Mouse (Mus musculus) heart, embryonic 11.5 days (tissue): ENCODE measurements around the gene Amdhd2. TPM values are rescaled to one million over a fixed set of nuclear protein-coding genes. Genes with fewer than 3 reads are reported as not detected.
A peak's percentile ranks its signal among the peaks of the same experiment; 100 is the strongest.

ENCODE experiments used
- ATAC-seq: fragments of 200-750 bp; cut with Nextera tagmentation; replicated peaks from 2 replicates; pipeline ENCODE4 v1.8.0; 2017; ENCODE audit warnings: moderate library complexity; ENCODE audit not compliant: insufficient number of reproducible peaks, low FRiP score, low TSS enrichment
- H3K27ac ChIP-seq: fragments of 300-500 bp; sonication (generic); 2 replicates; pipeline ENCODE4 v1.5.1; 2014; ENCODE audit warnings: mild to moderate bottlenecking, low read depth, low read length
- H3K27me3 ChIP-seq: fragments of 300-500 bp; sonication (generic); 2 replicates; pipeline ENCODE4 v1.6.1; 2014; ENCODE audit warnings: mild to moderate bottlenecking, low read length, mixed read lengths; ENCODE audit not compliant: control insufficient read depth, insufficient read depth
- H3K36me3 ChIP-seq: fragments of 300-500 bp; sonication (generic); 2 replicates; pipeline ENCODE4 v1.6.1; 2014; ENCODE audit warnings: mild to moderate bottlenecking, low read length, moderate library complexity, mixed read lengths; ENCODE audit not compliant: control insufficient read depth, insufficient read depth
- H3K4me1 ChIP-seq: fragments of 300-500 bp; sonication (generic); 2 replicates; pipeline ENCODE4 v1.6.1; 2014; ENCODE audit warnings: low read length; ENCODE audit not compliant: control insufficient read depth, insufficient read depth
- H3K4me2 ChIP-seq: fragments of 300-500 bp; sonication (generic); 2 replicates; pipeline ENCODE4 v1.6.1; 2014; ENCODE audit warnings: mild to moderate bottlenecking, moderate library complexity
- H3K4me3 ChIP-seq: fragments of 300-500 bp; sonication (generic); 2 replicates; pipeline ENCODE4 v1.5.1; 2014; ENCODE audit warnings: low read depth, low read length
- H3K9ac ChIP-seq: fragments of 300-500 bp; sonication (generic); 2 replicates; pipeline ENCODE4 v1.6.1; 2014; ENCODE audit warnings: mild to moderate bottlenecking, low read depth, low read length, moderate library complexity
- H3K9me3 ChIP-seq: fragments of 300-500 bp; sonication (generic); replicated peaks from 2 replicates; pipeline ENCODE4 v1.6.1; 2016; ENCODE audit warnings: low read length; ENCODE audit not compliant: control insufficient read depth
- WGBS: fragments of 180-500 bp; shearing (Covaris S2); extraction: QIAGEN DNeasy Blood & Tissue Kit; methylation state at CpG from one replicate; pipeline ENCODE4 v1.1.7; 2014; ENCODE audit not compliant: insufficient replicate concordance; 5-methylcytosine and 5-hydroxymethylcytosine counted together
- polyA plus RNA-seq: library from polyadenylated mRNA; unstranded; fragments of >200 nt; fragmentation: Nextera tagmentation; extraction: Ambion mirVana; gene quantifications from 2 replicates; pipeline ENCODE4 v1.2.1, GENCODE M21; 2014

Gene Amdhd2
- polyA plus RNA-seq, 1 experiment from 2014 or later, result 31.0 TPM

DNA sequence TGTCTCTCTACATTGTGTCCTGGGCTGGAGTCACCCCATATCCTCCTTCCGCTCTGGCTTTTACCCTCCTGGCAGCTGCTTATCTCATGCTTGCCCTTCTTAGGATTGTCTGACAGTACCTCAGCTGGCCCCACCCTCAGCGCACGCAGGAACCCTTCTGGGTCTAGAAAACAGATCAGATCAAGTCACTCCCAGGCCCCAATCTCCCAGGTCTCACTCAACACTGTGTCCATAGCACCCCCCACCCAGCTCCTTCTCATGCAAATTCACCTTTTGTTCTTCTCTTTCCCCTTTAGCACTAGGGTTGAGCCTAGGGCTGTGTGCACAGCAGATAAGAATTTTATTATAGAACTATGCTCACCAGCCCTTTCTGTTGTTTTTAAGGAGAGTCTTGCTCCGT lies 39.5 kb upstream of the Amdhd2 start:
- no peak overlapping the region for H3K9ac ChIP-seq
- H3K36me3 ChIP-seq, result no peaks in the 10 kb centered on the region
- WGBS, result 25% methylated on average over 4 of the region's 4 CpGs
- ATAC-seq, result no peak
- H3K27ac ChIP-seq, result peak overlapping the region; percentile 29; the same call in 1 of the 2 replicates
- H3K27me3 ChIP-seq, result peaks cover 20% of the 10 kb centered on the region
- H3K4me3 ChIP-seq, result no peak overlapping the region
- no peaks in the 10 kb centered on the region for H3K9me3 ChIP-seq
- peak overlapping the region; percentile 23 for H3K4me2 ChIP-seq
- peaks cover 63% of the 10 kb centered on the region for H3K4me1 ChIP-seq

DNA sequence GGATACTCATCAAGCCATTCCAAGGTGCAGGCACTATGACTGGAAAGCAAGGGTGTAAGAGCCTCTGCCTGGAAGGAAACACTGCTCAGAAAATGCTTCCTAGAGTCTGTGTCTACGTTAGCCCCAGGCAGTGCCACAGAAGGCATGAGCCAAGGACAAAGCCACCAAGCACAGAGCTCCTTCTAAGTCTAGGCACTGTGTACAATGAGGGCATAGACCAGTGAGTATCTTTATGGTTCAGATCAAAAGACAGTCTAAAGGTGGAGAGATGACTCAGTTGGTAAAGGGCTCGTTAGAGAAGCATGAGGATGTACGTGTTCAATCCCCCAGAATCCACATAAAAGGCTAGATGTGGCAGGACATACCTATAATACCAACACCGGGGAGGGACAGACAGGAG lies 37.5 kb upstream of the Amdhd2 start:
- 69% methylated on average over 4 of the region's 4 CpGs for WGBS
- Histone ChIP-seq H3K27ac (no peak overlapping the region), H3K4me1 (peaks cover 59% of the 10 kb centered on the region)

DNA sequence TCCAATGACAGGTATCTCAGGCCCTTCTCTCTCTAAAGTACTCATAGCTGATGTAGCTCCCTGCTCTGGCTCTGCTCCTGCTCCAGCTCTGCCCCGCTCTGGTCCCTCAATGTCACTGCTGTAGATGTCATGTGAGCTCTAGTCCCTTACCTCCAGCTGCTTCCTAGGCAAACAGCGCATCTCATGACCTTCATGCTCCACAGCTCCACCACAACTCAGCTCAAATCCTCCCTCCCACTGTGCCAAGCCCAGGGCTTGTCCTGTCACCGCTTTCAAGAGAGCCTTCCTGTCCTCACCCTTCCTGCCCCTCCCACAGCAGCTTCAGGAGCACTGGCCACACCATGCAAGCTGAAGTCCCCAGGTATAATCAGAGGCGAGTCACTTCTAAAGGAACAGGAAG lies 36.2 kb upstream of the Amdhd2 start:
- Histone ChIP-seq H3K36me3 (no peaks in the 10 kb centered on the region), H3K27me3 (no peaks in the 10 kb centered on the region), H3K9me3 (no peaks in the 10 kb centered on the region), H3K4me2 (no peak overlapping the region), H3K4me3 (no peak overlapping the region), H3K9ac (no peak overlapping the region), H3K27ac (no peak overlapping the region), H3K4me1 (peaks cover 60% of the 10 kb centered on the region)
- no peak for ATAC-seq
- WGBS, result 32% methylated on average over 4 of the region's 4 CpGs

More for the DNA sequence above, 37.5 kb upstream of the Amdhd2 start:
- H3K36me3 ChIP-seq, result no peaks in the 10 kb centered on the region
- H3K4me3 ChIP-seq, result no peak overlapping the region
- H3K27me3 ChIP-seq, result peaks cover 3% of the 10 kb centered on the region
- H3K4me2 ChIP-seq, result no peak overlapping the region
- ATAC-seq, result no peak
- no peaks in the 10 kb centered on the region for H3K9me3 ChIP-seq
- no peak overlapping the region for H3K9ac ChIP-seq

DNA sequence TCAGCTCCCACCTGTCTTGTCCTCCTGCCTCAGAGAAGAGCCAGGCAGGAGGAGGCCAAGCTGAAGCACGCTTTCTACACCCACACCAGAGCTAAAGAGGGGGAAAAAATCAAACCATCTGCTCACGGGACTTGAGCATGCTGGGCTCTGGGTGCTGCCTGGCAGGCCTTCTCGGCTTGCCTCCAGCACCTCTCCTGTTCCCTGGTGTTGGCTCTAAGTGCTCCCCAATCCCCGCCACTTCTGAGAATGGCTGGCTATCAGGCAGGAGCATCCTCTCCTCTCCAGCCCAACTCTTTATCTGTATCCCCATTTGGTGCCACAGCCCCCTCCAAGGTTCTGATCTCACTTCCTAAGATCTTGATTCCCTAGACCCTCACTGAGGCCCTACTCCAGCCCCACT lies 35.7 kb upstream of the Amdhd2 start:
- H3K4me1 ChIP-seq, result peaks cover 58% of the 10 kb centered on the region
- H3K9ac ChIP-seq, result no peak overlapping the region
- no peaks in the 10 kb centered on the region for H3K9me3 ChIP-seq
- no peak overlapping the region for H3K4me3 ChIP-seq
- ATAC-seq, result no peak
- WGBS, result 68% methylated on average over 4 of the region's 4 CpGs
- no peaks in the 10 kb centered on the region for H3K27me3 ChIP-seq
- H3K4me2 ChIP-seq, result no peak overlapping the region
- no peaks in the 10 kb centered on the region for H3K36me3 ChIP-seq
- H3K27ac ChIP-seq, result no peak overlapping the region

DNA sequence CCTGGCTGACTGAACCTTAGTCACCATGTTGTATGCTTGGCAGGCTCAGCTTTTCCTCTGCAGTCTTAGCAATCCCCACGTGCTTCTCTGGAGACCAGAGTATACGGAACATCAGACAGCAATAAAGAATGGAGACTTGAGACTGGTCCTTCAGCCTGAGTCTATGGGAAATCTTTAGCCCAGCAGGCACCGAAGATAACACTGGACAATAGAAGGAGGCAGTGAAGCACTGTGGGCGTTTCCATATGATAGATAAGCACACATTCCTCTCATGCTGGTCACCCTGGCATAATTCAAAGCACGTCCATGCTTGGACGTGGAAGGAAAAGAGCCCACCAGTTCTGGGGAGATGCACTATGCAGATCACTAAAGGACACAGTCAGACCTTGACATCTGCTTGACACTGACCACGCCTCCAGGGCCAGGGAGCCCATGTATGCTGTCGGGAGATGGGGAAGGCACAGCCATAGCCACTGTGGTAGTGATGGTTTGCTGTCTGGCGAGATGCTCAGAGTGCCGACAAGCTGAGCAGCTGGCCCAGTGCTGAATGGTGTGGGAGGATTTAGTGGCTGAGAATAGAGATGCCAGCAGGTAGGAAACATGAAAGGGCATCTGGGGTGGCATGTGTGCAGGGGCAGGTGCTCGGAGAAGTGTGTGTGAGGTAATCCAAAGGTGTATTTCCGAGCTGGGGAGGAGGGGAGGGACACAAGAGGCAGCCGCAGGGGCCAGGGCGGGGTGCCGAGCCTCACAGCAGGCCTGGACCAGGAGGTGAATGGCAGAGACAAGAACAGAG lies 33.7 kb upstream of the Amdhd2 start:
- Histone ChIP-seq H3K4me3 (no peak overlapping the region), H3K4me1 (peaks cover 54% of the 10 kb centered on the region), H3K4me2 (peak overlapping the region; percentile 17; the same call in 1 of the 2 replicates), H3K27ac (no peak overlapping the region), H3K27me3 (no peaks in the 10 kb centered on the region), H3K9me3 (no peaks in the 10 kb centered on the region), H3K9ac (0 out of 2 replicates have a peak overlapping the region, but pooled peaks have one; percentile 18), H3K36me3 (no peaks in the 10 kb centered on the region)
- ATAC-seq, result peak; percentile 45; the same call in 1 of the 2 replicates
- 33% methylated on average over 15 of the region's 15 CpGs for WGBS

DNA sequence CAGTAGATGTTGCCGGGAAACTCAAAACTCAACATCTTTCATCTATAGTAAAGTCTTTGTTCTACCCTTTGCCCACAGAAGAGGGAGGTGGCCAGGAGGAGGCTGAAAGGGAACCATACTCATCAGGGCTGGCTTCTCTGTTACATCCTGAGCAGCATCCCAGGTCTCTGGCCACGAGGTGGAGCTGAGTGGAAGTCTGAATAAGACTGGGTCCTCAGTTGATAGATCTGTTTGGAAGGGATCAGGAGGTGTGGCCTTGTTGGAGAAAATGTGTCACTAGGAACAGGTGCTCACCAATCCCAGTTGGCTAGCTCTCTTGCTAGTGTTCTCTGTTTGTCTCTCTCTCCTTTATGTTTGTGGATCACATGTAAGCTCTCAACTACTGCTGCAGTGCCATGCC lies 31.8 kb upstream of the Amdhd2 start:
- Histone ChIP-seq H3K36me3 (no peaks in the 10 kb centered on the region), H3K27me3 (no peaks in the 10 kb centered on the region), H3K9me3 (no peaks in the 10 kb centered on the region), H3K9ac (no peak overlapping the region), H3K4me1 (peaks cover 61% of the 10 kb centered on the region), H3K4me3 (no peak overlapping the region), H3K4me2 (no peak overlapping the region), H3K27ac (no peak overlapping the region)
- ATAC-seq, result no peak
- 64% methylated on average over 2 of the region's 2 CpGs for WGBS

DNA sequence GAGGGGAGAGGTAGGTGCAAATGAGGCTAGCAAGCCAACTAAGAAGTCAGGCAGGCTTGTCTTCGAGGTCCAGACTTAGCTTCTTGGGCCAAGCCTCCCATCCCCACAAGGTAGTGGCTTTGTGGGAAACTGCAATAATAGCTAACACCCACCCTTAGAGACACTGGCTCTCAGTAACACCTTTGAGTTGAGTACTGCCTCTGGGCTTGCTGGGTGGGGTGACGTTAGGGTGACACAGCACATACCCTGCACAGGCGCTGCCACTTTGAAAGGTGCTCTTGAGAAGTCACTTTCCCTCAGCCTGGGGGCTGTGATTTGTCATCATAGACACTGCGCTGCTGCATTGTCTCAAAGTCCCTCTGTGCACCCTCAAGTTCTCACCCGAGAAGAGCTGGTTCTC lies 30.2 kb upstream of the Amdhd2 start:
- Histone ChIP-seq H3K4me2 (no peak overlapping the region), H3K27ac (peak overlapping the region; percentile 15; the same call in 1 of the 2 replicates), H3K4me1 (peaks cover 47% of the 10 kb centered on the region), H3K36me3 (no peaks in the 10 kb centered on the region), H3K9ac (peak overlapping the region; percentile 22; the same call in 1 of the 2 replicates), H3K9me3 (no peaks in the 10 kb centered on the region), H3K4me3 (no peak overlapping the region), H3K27me3 (no peaks in the 10 kb centered on the region)
- WGBS, result 50% methylated on average over 5 of the region's 5 CpGs
- peak; percentile 53; the same call in 1 of the 2 replicates for ATAC-seq

DNA sequence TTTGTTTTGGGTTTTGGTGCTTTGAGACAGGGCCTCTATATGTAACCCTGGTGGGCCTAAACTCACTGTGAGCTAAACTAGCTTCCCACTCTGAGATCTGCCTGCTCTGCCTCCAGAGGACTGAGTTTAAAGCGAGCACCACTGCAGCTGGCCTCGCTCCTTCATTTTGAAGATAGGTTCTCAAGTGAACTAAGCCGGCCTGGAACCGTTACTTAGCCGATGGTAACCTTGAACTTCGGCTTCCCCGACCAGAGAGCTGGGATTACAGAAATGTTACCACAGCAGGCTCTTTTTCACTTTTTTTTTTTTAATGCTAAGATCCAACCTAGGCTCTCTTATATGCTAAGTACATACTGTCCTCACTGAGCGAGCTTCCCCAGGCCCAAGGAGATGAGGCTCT lies 29.7 kb upstream of the Amdhd2 start:
- Histone ChIP-seq H3K4me3 (no peak overlapping the region), H3K27me3 (no peaks in the 10 kb centered on the region), H3K9me3 (no peaks in the 10 kb centered on the region), H3K9ac (no peak overlapping the region), H3K4me1 (peaks cover 47% of the 10 kb centered on the region), H3K36me3 (no peaks in the 10 kb centered on the region), H3K4me2 (no peak overlapping the region), H3K27ac (no peak overlapping the region; the same call in 1 of the 2 replicates)
- 78% methylated on average over 8 of the region's 8 CpGs for WGBS
- ATAC-seq, result no peak

DNA sequence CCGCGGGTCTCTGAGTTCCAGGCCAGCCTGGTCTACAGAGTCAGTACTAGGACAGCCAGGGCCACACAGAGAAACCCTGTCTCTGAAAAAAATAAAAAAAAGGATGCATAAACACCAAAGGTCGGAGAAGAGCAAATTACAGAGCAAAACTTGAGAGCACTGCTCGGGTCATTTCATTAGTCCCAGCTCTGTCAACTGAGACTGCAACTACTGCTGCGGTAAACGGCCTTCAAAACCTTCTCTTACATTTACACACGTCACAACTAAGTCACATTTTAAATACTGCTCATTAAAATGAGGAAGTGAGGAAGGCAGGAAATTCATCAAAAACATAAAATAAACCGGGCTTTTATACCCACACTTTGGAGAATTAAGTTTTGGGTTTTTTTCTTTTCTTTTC lies 29.3 kb upstream of the Amdhd2 start:
- H3K27ac ChIP-seq, result no peak overlapping the region
- H3K4me2 ChIP-seq, result no peak overlapping the region
- no peak for ATAC-seq
- H3K27me3 ChIP-seq, result no peaks in the 10 kb centered on the region
- 80% methylated on average over 8 of the region's 8 CpGs for WGBS
- H3K9me3 ChIP-seq, result no peaks in the 10 kb centered on the region
- H3K36me3 ChIP-seq, result no peaks in the 10 kb centered on the region
- no peak overlapping the region for H3K4me3 ChIP-seq
- no peak overlapping the region for H3K9ac ChIP-seq
- H3K4me1 ChIP-seq, result peaks cover 47% of the 10 kb centered on the region
